Mouse (Mus musculus) lung, postnatal 0 days (tissue): ENCODE measurements around the gene Kcnq1. TPM values are rescaled to one million over a fixed set of nuclear protein-coding genes. Genes with fewer than 3 reads are reported as not detected.

Experiments
- ATAC-seq: fragments of 200-750 bp; cut with Nextera tagmentation; 2 replicates; pipeline ENCODE4 v1.8.0; 2017; ENCODE audit warnings: moderate library complexity
- DNase-seq: peaks from one replicate; pipeline ENCODE4 v3.0.0-alpha.2; 2016; ENCODE audit warnings: low spot score
- H3K27ac ChIP-seq: fragments of 300-500 bp; sonication (generic); 2 replicates; pipeline ENCODE4 v1.5.1; 2014; ENCODE audit warnings: antibody characterized with exemption, mild to moderate bottlenecking, low read length, mixed read lengths
- H3K27me3 ChIP-seq: fragments of 300-500 bp; sonication (generic); replicated peaks from 2 replicates; pipeline ENCODE4 v1.6.1; 2014; ENCODE audit warnings: low read length, mixed read lengths; ENCODE audit not compliant: insufficient read depth
- H3K36me3 ChIP-seq: fragments of 300-500 bp; sonication (generic); 2 replicates; pipeline ENCODE4 v1.6.1; 2014; ENCODE audit warnings: low read length, mixed read lengths; ENCODE audit not compliant: insufficient read depth
- H3K4me1 ChIP-seq: fragments of 300-500 bp; sonication (generic); 2 replicates; pipeline ENCODE4 v1.6.1; 2014; ENCODE audit warnings: antibody characterized with exemption, low read depth, low read length, mixed read lengths; ENCODE audit not compliant: insufficient read depth
- H3K4me2 ChIP-seq: fragments of 300-500 bp; sonication (generic); replicated peaks from 2 replicates; pipeline ENCODE4 v1.6.1; 2014; ENCODE audit warnings: low read depth, mild to moderate bottlenecking, low read length, moderate library complexity, mixed read lengths
- H3K4me3 ChIP-seq: fragments of 300-500 bp; sonication (generic); 2 replicates; pipeline ENCODE4 v1.5.1; 2014; ENCODE audit warnings: low read depth, low read length
- H3K9ac ChIP-seq: fragments of 300-500 bp; sonication (generic); replicated peaks from 2 replicates; pipeline ENCODE4 v1.6.1; 2014; ENCODE audit warnings: low read depth, mild to moderate bottlenecking
- H3K9me3 ChIP-seq: fragments of 300-500 bp; sonication (generic); 2 replicates; pipeline ENCODE4 v1.6.1; 2016; ENCODE audit warnings: low read length, mixed read lengths
- CTCF ChIP-seq: IDR thresholded peaks from 2 replicates; pipeline ENCODE4 v1.5.1; 2016; ENCODE audit warnings: antibody characterized with exemption, mild to moderate bottlenecking
- EP300 ChIP-seq: IDR thresholded peaks from 2 replicates; pipeline ENCODE4 v1.6.1; 2016; ENCODE audit warnings: antibody characterized with exemption, mild to moderate bottlenecking, control low read depth
- WGBS: fragments of 180-500 bp; shearing (Covaris S2); extraction: QIAGEN DNeasy Blood & Tissue Kit; methylation state at CpG from one replicate; pipeline ENCODE4 v1.1.7; 2014; 5-methylcytosine and 5-hydroxymethylcytosine counted together
- polyA plus RNA-seq: library from polyadenylated mRNA; unstranded; fragments of >200 nt; fragmentation: Nextera tagmentation; extraction: Ambion mirVana; gene quantifications from 2 replicates; pipeline ENCODE4 v1.2.1, GENCODE M21; 2015

Gene Kcnq1
- polyA plus RNA-seq, 1 experiment from 2014 or later: 11.8 TPM

DNA sequence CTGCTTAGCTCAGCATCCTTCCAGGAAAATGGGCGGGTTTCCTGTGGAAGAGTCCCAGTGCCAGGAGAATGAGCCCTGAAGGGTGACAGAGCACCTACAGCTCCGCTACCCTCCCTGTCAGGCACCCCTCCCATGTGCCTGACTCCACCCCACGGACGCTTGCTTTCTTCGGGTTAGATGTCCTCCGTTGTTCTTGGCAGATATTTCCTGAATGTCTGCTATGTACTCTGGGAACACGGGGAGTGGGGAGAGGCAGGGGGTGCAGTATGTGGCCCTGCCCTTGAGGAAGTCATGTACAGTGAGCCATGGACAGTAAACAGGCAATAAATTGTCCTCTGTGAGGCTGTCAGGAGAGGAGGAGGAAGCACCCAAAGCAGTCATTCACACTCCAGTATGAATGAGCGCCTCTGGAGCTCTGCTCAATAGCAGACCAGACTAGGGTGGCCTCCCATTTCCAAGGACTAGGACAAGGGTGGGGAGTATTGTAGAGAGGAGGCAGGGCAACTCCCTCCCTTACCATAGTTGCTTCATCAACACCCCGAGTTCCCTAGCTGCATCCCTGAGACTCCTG lies 301.9 kb downstream of the Kcnq1 start:
- Histone ChIP-seq H3K9ac (no peak overlapping the region), H3K4me2 (0 out of 2 replicates have a peak overlapping the region, but pooled peaks have one; percentile 14)
- peak; percentile 84 for DNase-seq

DNA sequence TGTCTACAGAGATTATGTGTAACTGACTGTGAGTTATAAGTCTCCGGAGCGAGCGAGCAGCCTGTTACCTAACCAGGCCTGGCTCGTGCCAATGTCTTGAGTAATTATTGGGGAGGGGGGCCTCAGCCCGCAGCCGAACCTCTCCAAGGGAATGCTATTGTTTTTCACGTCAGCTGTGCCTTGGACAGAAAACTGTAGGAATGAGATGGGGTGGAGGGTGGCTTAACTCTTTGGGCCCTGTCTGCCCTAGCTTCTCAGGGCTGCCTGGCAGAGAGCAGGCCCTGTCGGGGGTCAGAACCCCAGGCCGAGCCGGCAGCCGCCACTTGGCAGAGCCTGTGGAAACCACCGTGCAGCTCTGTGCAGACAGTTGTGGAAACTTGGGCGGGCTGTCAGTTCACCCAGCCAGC lies 302.5 kb downstream of the Kcnq1 start:
- peak overlapping the region; percentile 33; the same call in 1 of the 2 replicates for H3K27ac ChIP-seq
- H3K27me3 ChIP-seq: no peaks in the 10 kb centered on the region
- H3K4me2 ChIP-seq: 0 out of 2 replicates have a peak overlapping the region, but pooled peaks have one; percentile 14
- H3K4me1 ChIP-seq: peaks cover 9% of the 10 kb centered on the region; the same call in 1 of the 2 replicates
- no peak overlapping the region for H3K9ac ChIP-seq
- no peak overlapping the region for H3K4me3 ChIP-seq
- H3K9me3 ChIP-seq: no peaks in the 10 kb centered on the region
- ATAC-seq (peak; percentile 83), DNase-seq (peak; percentile 85)
- TF ChIP-seq EP300 (no peak), CTCF (no peak)
- WGBS: 44% methylated on average over 13 of the region's 13 CpGs
- H3K36me3 ChIP-seq: no peaks in the 10 kb centered on the region

More for the DNA sequence above, 301.9 kb downstream of the Kcnq1 start:
- Histone ChIP-seq H3K27ac (peak overlapping the region; percentile 33), H3K27me3 (no peaks in the 10 kb centered on the region), H3K4me3 (no peak overlapping the region), H3K36me3 (no peaks in the 10 kb centered on the region), H3K4me1 (peaks cover 9% of the 10 kb centered on the region; the same call in 1 of the 2 replicates), H3K9me3 (no peaks in the 10 kb centered on the region)
- 28% methylated on average over 9 of the region's 9 CpGs for WGBS
- ATAC-seq: peak; percentile 84
- no peak for TF ChIP-seq CTCF
- TF ChIP-seq EP300: no peak

DNA sequence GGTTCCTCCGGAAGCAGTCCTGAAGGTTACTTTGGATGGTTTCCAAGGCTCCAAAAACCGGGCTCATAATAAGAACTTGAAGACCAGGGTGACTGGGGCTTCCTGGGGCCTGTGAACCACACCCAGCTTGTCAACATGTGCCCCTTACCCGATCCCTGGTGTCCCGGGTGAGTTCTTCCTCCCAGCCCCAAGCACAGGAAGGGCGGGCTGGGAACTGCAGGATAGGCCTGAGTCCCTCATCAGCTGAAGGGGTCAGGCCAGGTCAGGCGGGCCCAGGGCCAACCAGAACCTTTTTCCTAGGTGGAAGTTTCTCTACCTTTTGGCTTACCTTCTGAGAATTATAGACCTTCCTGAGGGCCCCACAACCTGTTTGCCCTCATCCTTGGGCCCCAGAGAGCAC lies 306.4 kb downstream of the Kcnq1 start:
- DNase-seq: no peak

DNA sequence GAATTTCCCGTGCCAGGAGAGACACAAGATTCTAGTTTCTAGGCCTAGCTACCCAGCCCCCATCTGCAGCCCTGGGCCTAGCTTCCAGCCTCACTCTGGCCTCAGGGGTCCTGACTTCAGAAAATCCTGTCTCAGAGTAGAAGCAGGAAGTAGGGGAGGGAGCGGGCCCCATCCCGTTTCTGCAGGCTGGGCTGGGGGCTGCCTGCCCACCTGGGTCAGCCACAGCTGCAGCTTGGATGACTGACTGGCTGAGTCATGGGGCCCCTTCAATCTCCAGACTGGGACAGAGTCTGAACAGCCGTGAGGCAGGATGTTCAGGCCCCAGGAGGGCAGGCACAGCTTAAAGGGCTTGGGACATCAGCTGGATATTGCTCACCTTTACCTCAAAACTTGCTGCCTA lies 308.9 kb downstream of the Kcnq1 start:
- Histone ChIP-seq H3K27ac (no peak overlapping the region), H3K4me1 (no peaks in the 10 kb centered on the region), H3K4me3 (no peak overlapping the region), H3K27me3 (no peaks in the 10 kb centered on the region), H3K4me2 (no peak overlapping the region), H3K9me3 (no peaks in the 10 kb centered on the region), H3K36me3 (no peaks in the 10 kb centered on the region), H3K9ac (no peak overlapping the region)
- DNase-seq (no peak), ATAC-seq (no peak)
- WGBS: 57% methylated on average over 4 of the region's 4 CpGs
- TF ChIP-seq CTCF (no peak), EP300 (no peak)

More for the DNA sequence above, 306.4 kb downstream of the Kcnq1 start:
- 49% methylated on average over 6 of the region's 6 CpGs for WGBS
- Histone ChIP-seq H3K4me1 (peaks cover 9% of the 10 kb centered on the region; the same call in 1 of the 2 replicates), H3K4me3 (no peak overlapping the region), H3K27ac (no peak overlapping the region), H3K4me2 (no peak overlapping the region), H3K27me3 (no peaks in the 10 kb centered on the region), H3K9me3 (no peaks in the 10 kb centered on the region), H3K9ac (no peak overlapping the region), H3K36me3 (no peaks in the 10 kb centered on the region)
- TF ChIP-seq CTCF: no peak
- no peak for TF ChIP-seq EP300
- ATAC-seq: no peak

DNA sequence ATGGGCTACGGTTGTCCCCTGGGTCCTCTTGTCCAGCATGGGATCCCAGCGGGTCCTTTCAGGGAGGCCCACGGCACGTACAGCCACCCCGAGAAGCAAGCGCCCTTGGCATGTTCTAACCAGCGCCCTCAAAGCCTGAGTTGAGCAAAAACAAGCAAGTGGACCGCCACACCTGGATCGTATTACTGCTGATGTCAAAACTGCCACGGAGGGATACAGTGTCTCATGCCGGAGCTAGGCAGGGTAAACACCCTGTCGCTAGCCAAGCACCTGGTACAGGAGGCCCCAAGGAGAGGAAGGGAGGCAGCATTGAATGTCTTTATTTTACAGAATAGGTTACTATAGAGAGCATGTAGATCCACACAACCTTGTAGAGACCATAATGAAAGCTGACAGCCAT lies 310.2 kb downstream of the Kcnq1 start:
- TF ChIP-seq CTCF: no peak
- no peak for TF ChIP-seq EP300
- 60% methylated on average over 12 of the region's 12 CpGs for WGBS

DNA sequence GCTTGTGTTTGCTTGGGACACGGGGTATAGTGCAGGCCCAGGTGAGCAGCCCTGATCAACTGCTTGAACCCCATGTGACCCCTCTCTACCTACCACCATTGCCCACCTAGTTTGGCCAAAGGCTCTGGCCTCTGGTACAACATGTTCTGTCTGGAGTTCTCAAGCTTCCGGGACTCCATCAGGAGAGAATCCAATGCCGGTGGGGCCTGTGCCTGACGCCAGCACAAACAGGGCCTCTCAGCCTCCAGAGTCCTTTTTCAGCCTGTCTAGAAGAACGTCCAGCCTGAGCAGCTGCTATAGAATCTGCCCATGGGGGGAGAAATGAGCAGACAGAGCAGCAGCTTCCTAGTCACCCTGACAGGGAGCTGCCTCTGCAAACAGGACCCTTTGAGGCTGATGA lies 311.7 kb downstream of the Kcnq1 start:
- H3K36me3 ChIP-seq: no peaks in the 10 kb centered on the region
- WGBS: 59% methylated on average over 5 of the region's 5 CpGs
- ATAC-seq (no peak), DNase-seq (no peak)
- no peaks in the 10 kb centered on the region for H3K4me1 ChIP-seq
- no peak overlapping the region for H3K9ac ChIP-seq
- no peak overlapping the region for H3K4me2 ChIP-seq
- no peak overlapping the region for H3K4me3 ChIP-seq
- no peaks in the 10 kb centered on the region for H3K9me3 ChIP-seq
- no peaks in the 10 kb centered on the region for H3K27me3 ChIP-seq
- no peak overlapping the region for H3K27ac ChIP-seq
- TF ChIP-seq EP300 (no peak), CTCF (no peak)

More for the DNA sequence above, 310.2 kb downstream of the Kcnq1 start:
- Histone ChIP-seq H3K36me3 (no peaks in the 10 kb centered on the region), H3K4me3 (no peak overlapping the region), H3K27me3 (no peaks in the 10 kb centered on the region), H3K4me1 (no peaks in the 10 kb centered on the region), H3K27ac (no peak overlapping the region), H3K9me3 (no peaks in the 10 kb centered on the region), H3K9ac (no peak overlapping the region), H3K4me2 (no peak overlapping the region)
- no peak for DNase-seq
- no peak for ATAC-seq
